Mouse (Mus musculus) brain, embryonic 14.5 days (tissue): ENCODE measurements around the gene Ccrl2.

ENCODE experiments used
- CTCF ChIP-seq: fragments of 200-500 bp; IDR thresholded peaks from 2 replicates; pipeline ENCODE4 v1.5.1; 2012; ENCODE audit warnings: inconsistent platforms, mild to moderate bottlenecking, moderate library complexity, borderline replicate concordance; ENCODE audit not compliant: insufficient read depth, insufficient read length; ENCODE audit errors: extremely low read depth
- POLR2A ChIP-seq: fragments of 200-500 bp; IDR thresholded peaks from 2 replicates; pipeline ENCODE4 v1.6.1; 2012; ENCODE audit warnings: mild to moderate bottlenecking, inconsistent platforms, borderline replicate concordance; ENCODE audit not compliant: poor library complexity, insufficient read depth, insufficient read length, severe bottlenecking; ENCODE audit errors: extremely low read depth

DNA sequence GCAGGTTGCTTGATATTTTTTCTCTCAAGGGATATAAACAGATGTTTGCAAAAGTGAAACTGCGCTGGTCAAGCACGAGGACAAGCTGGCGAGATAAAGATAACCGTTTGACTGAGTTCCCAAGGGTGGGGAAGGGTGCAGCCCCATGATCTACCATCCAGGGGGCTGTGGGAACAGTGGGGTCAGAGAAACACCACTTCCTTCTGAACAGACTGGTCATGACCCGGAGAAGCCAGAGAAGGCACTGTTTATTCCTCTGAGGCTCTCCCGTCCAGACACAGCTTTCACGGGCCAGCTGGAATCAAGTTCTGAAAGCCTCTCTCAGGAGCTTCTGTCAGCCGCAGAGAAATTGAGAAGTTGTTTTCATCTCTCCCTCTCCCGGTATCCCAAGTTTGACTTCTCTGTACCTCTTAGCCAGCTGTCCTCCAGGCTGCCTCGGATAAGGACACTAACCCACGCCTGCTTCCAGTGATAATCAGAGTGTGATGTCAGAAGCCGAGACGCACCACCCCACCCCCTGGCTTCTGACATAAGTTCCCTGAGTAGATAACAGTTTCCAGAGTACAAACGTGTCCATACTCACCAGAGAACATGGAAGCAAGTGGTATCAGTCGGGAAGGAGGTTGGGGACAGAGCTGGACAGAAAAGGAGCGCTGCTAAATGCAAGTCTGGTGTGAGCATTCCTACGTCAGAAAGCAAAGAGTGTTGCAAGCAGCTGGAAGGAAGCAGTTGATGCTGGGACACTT, at the start of gene Ccrl2:
- no peak for TF ChIP-seq CTCF
- TF ChIP-seq POLR2A = no peak
